Mouse (Mus musculus) myocyte (in vitro differentiated cells): ENCODE results near the gene Camkk2. TPM values are rescaled to one million over a fixed set of nuclear protein-coding genes. Genes with fewer than 3 reads are reported as not detected.
A peak's percentile ranks its signal among the peaks of the same experiment; 100 is the strongest.

Experiments used
- H3K27me3 ChIP-seq: one replicate; pipeline ENCODE4 v1.6.1; 2011; ENCODE audit not compliant: control insufficient read depth, insufficient read depth, insufficient read length
- H3K36me3 ChIP-seq: one replicate; pipeline ENCODE4 v1.6.1; 2011; ENCODE audit not compliant: control insufficient read depth, insufficient read depth
- H3K4me2 ChIP-seq: one replicate; pipeline ENCODE4 v1.6.1; 2011; ENCODE audit warnings: low read depth, control low read depth
- H3K4me3 ChIP-seq: one replicate; pipeline ENCODE4 v1.5.1; 2011; ENCODE audit warnings: mild to moderate bottlenecking, control low read depth, moderate library complexity
- H3K79me2 ChIP-seq: one replicate; pipeline ENCODE4 v1.6.1; 2011; ENCODE audit not compliant: control insufficient read depth, insufficient read depth
- H3ac ChIP-seq: one replicate; pipeline ENCODE4 v1.6.1; 2011; ENCODE audit not compliant: control insufficient read depth, insufficient read length
- CEBPB ChIP-seq: IDR thresholded peaks from 2 replicates; pipeline ENCODE4 v1.6.1; 2011; ENCODE audit warnings: mild to moderate bottlenecking, moderate library complexity; ENCODE audit not compliant: poor library complexity, insufficient read depth, severe bottlenecking
- E2F4 ChIP-seq: IDR thresholded peaks from one replicate; pipeline ENCODE4 v1.6.1; 2011; ENCODE audit warnings: mild to moderate bottlenecking, control low read depth, moderate library complexity; ENCODE audit not compliant: insufficient read depth
- MAX ChIP-seq: IDR thresholded peaks from one replicate; pipeline ENCODE4 v1.6.1; 2011; ENCODE audit warnings: low read depth, mild to moderate bottlenecking, control low read depth
- MYOD1 ChIP-seq, 3 experiments: IDR thresholded peaks; one replicate each; pipeline ENCODE4 v1.6.1; 2011; ENCODE audit warnings: control low read depth in 2 of 3, low read depth in 2 of 3, mild to moderate bottlenecking in 2 of 3, moderate library complexity in 1 of 3; ENCODE audit not compliant: insufficient read length in 2 of 3, control insufficient read depth in 1 of 3
- MYOG ChIP-seq, 3 experiments: IDR thresholded peaks; one replicate each; pipeline ENCODE4 v1.6.1; 2011; ENCODE audit warnings: control low read depth in 2 of 3, low read depth in 2 of 3, mild to moderate bottlenecking in 2 of 3; ENCODE audit not compliant: insufficient read length in 2 of 3, control insufficient read depth in 1 of 3, insufficient read depth in 1 of 3
- POLR2A ChIP-seq: IDR thresholded peaks from one replicate; pipeline ENCODE4 v1.6.1; 2011; ENCODE audit warnings: low read depth, mild to moderate bottlenecking, control low read depth, moderate library complexity; ENCODE audit not compliant: insufficient read length
- POLR2AphosphoS2 ChIP-seq: IDR thresholded peaks from one replicate; pipeline ENCODE4 v1.6.1; 2011; ENCODE audit warnings: low read depth, control low read depth; ENCODE audit not compliant: insufficient read length
- REST ChIP-seq: IDR thresholded peaks from one replicate; pipeline ENCODE4 v1.6.1; 2011; ENCODE audit warnings: mild to moderate bottlenecking, control low read depth, moderate library complexity; ENCODE audit not compliant: insufficient read depth, insufficient read length
- SRF ChIP-seq: IDR thresholded peaks from one replicate; pipeline ENCODE4 v1.6.1; 2011; ENCODE audit warnings: low read depth; ENCODE audit not compliant: control insufficient read depth, insufficient read length
- TCF12 ChIP-seq: IDR thresholded peaks from one replicate; pipeline ENCODE4 v1.6.1; 2011; ENCODE audit warnings: mild to moderate bottlenecking, control low read depth; ENCODE audit not compliant: poor library complexity, insufficient read depth, severe bottlenecking
- TCF3 ChIP-seq: IDR thresholded peaks from one replicate; pipeline ENCODE4 v1.6.1; 2011; ENCODE audit warnings: low read depth, control low read depth; ENCODE audit not compliant: insufficient read length
- USF1 ChIP-seq: IDR thresholded peaks from one replicate; pipeline ENCODE4 v1.6.1; 2011; ENCODE audit warnings: low read depth, mild to moderate bottlenecking, control low read depth, moderate library complexity
- polyA plus RNA-seq: library from polyadenylated mRNA; unstranded; fragments of >200 nt; fragmentation: generic; extraction: Trizol; gene quantifications from one replicate; pipeline ENCODE4 v1.2.1, GENCODE M21; 2012; ENCODE audit warnings: missing spikeins

The Camkk2 gene
- polyA plus RNA-seq, 1 experiment = 8.2 TPM

- Histone ChIP-seq H3ac (no peak overlapping the region), H3K4me3 (peak overlapping the region; percentile 80), H3K27me3 (no peaks in the 10 kb centered on the region), H3K4me2 (no peak overlapping the region), H3K79me2 (no peaks in the 10 kb centered on the region), H3K36me3 (no peaks in the 10 kb centered on the region)
- no peak for TF ChIP-seq E2F4
- no peak for TF ChIP-seq CEBPB
- no peak for TF ChIP-seq REST
- no peak for TF ChIP-seq USF1
- TF ChIP-seq MAX = no peak
- no peak for TF ChIP-seq MYOG (IDR thresholded peaks at IDR 0.05; ENCODE audit: control insufficient read depth in 1 of 3, insufficient read depth in 1 of 3, insufficient read length in 2 of 3, low read depth in 2 of 3)
- TF ChIP-seq SRF = no peak
- TF ChIP-seq POLR2A = no peak
- TF ChIP-seq MYOD1 (IDR thresholded peaks at IDR 0.05; ENCODE audit: control insufficient read depth in 1 of 3, insufficient read length in 2 of 3, low read depth in 2 of 3) = no peak
- no peak for TF ChIP-seq TCF12
- no peak for TF ChIP-seq TCF3
- TF ChIP-seq POLR2AphosphoS2 = no peak
Observed at GRCm38 (mm10) chr5:122708819-122709218, 70.4 kb downstream of the Camkk2 start.

GRCm38 (mm10) chr5:122707276-122708181 lies 71.7 kb downstream of the Camkk2 start, which contains the start of gene P2rx4:
Gene P2rx4 (plus strand): TSS chr5:122707544.
- Histone ChIP-seq H3K79me2 (no peaks in the 10 kb centered on the region), H3ac (peak within 1 kb of the TSS; percentile 78), H3K4me3 (peak within 1 kb of the TSS; percentile 80), H3K27me3 (no peaks in the 10 kb centered on the region), H3K4me2 (peak within 1 kb of the TSS; percentile 98), H3K36me3 (no peaks in the 10 kb centered on the region)
- no peak for TF ChIP-seq CEBPB
- TF ChIP-seq MAX = no peak
- TF ChIP-seq POLR2AphosphoS2 = peak; percentile 95
- TF ChIP-seq MYOG (IDR thresholded peaks at IDR 0.05; ENCODE audit: control insufficient read depth in 1 of 3, insufficient read depth in 1 of 3, insufficient read length in 2 of 3, low read depth in 2 of 3) = peak in 2 of 3 experiments; percentile 67 to 81
- peak in 2 of 3 experiments; percentile 73 to 84 for TF ChIP-seq MYOD1 (IDR thresholded peaks at IDR 0.05; ENCODE audit: control insufficient read depth in 1 of 3, insufficient read length in 2 of 3, low read depth in 2 of 3)
- TF ChIP-seq TCF12 = no peak
- TF ChIP-seq E2F4 = no peak
- TF ChIP-seq TCF3 = no peak
- peak; percentile 64 for TF ChIP-seq USF1
- TF ChIP-seq POLR2A = peak; percentile 99
- TF ChIP-seq SRF = no peak
- no peak for TF ChIP-seq REST

- Histone ChIP-seq H3K79me2 (no peaks in the 10 kb centered on the region), H3K27me3 (no peaks in the 10 kb centered on the region), H3K4me2 (peak overlapping the region; percentile 98), H3ac (peak overlapping the region; percentile 78), H3K36me3 (no peaks in the 10 kb centered on the region), H3K4me3 (peak overlapping the region; percentile 80)
- TF ChIP-seq MAX (no peak), REST (no peak), SRF (no peak), E2F4 (no peak), CEBPB (no peak), POLR2AphosphoS2 (no peak), TCF3 (no peak), MYOD1 (IDR thresholded peaks at IDR 0.05; ENCODE audit: control insufficient read depth in 1 of 3, insufficient read length in 2 of 3, low read depth in 2 of 3) (no peak)
Observed at GRCm38 (mm10) chr5:122706917-122707275, 72.3 kb downstream of the Camkk2 start.

GRCm38 (mm10) chr5:122705174-122705573 lies 74.0 kb downstream of the Camkk2 start:
- no peaks in the 10 kb centered on the region for H3K27me3 ChIP-seq
- H3ac ChIP-seq = no peak overlapping the region
- H3K4me3 ChIP-seq = no peak overlapping the region
- no peak for TF ChIP-seq USF1
- TF ChIP-seq TCF12 = no peak
- no peak for TF ChIP-seq CEBPB
- TF ChIP-seq POLR2A = no peak
- no peak for TF ChIP-seq MYOD1 (IDR thresholded peaks at IDR 0.05; ENCODE audit: control insufficient read depth in 1 of 3, insufficient read length in 2 of 3, low read depth in 2 of 3)
- no peak for TF ChIP-seq SRF
- no peak for TF ChIP-seq POLR2AphosphoS2
- no peak for TF ChIP-seq E2F4
- TF ChIP-seq MAX = no peak
- TF ChIP-seq MYOG (IDR thresholded peaks at IDR 0.05; ENCODE audit: control insufficient read depth in 1 of 3, insufficient read depth in 1 of 3, insufficient read length in 2 of 3, low read depth in 2 of 3) = no peak
- no peaks in the 10 kb centered on the region for H3K36me3 ChIP-seq
- H3K79me2 ChIP-seq = no peaks in the 10 kb centered on the region
- H3K4me2 ChIP-seq = no peak overlapping the region
